Mouse (Mus musculus): ENCODE results near the gene Chn2. TPM values are rescaled to one million over a fixed set of nuclear protein-coding genes. Genes with fewer than 3 reads are reported as not detected.

The Chn2 gene
- total and polyA plus RNA-seq, 3 experiments, result not detected

DNA sequence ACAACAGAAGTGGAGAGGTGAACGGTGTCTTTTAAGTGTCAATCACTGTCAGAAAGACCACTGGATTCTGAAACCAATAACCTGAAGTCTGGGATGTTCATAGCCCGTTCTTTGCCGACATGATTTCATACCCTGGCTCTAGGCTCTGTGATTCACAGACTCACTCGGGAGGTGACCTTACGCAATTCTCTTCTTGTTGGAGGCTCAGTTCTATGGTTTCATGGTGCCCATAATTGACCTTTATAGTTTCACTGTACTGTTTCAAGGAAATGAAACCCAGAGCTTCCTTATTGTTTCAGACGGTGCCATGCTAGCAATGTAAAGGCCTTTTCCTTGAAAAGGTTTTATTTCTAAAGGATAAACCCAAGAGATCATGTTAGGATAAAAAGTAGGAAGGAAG is 9.4 kb downstream of the Chn2 start:
- H3K9me3 ChIP-seq (replicated peaks; ENCODE audit: insufficient read depth, low read length), result no peaks in the 10 kb centered on the region
- H3K4me3 ChIP-seq (ENCODE audit: control insufficient read depth in 1 of 2, insufficient read depth in 1 of 2, low read depth in 2 of 2, low read length in 2 of 2), result no peak overlapping the region
- TF ChIP-seq CHD1 (IDR thresholded peaks at IDR 0.05; ENCODE audit: low read depth, low read length) (no peak), TAL1 (IDR thresholded peaks at IDR 0.05; ENCODE audit: low read length) (no peak), TCF12 (IDR thresholded peaks at IDR 0.05; ENCODE audit: low read depth, low read length) (no peak), CHD2 (IDR thresholded peaks at IDR 0.05; ENCODE audit: low read length) (no peak), POLR2A (IDR thresholded peaks at IDR 0.05; ENCODE audit: control insufficient read depth in 1 of 2, insufficient read depth in 1 of 2, low read depth in 1 of 2, low read length in 2 of 2, poor library complexity in 1 of 2) (no peak), SIN3A (IDR thresholded peaks at IDR 0.05; ENCODE audit: low read length) (no peak), GATA1 (IDR thresholded peaks at IDR 0.05; ENCODE audit: low read depth, low read length) (no peak), MYC (IDR thresholded peaks at IDR 0.05; ENCODE audit: low read depth, low read length) (no peak), POLR2AphosphoS5 (IDR thresholded peaks at IDR 0.05; ENCODE audit: borderline replicate concordance, low read depth, low read length) (no peak), UBTF (IDR thresholded peaks at IDR 0.05; ENCODE audit: borderline replicate concordance, insufficient read depth, low read depth, low read length) (no peak), ETS1 (IDR thresholded peaks at IDR 0.05; ENCODE audit: low read depth, low read length) (no peak), MEF2A (IDR thresholded peaks at IDR 0.05; ENCODE audit: extremely low read depth, insufficient replicate concordance, low read depth, low read length, poor library complexity, severe bottlenecking) (no peak), NRF1 (IDR thresholded peaks at IDR 0.05; ENCODE audit: insufficient read depth, low read depth, low read length, poor library complexity, severe bottlenecking) (no peak), MAFK (IDR thresholded peaks at IDR 0.05; ENCODE audit: borderline replicate concordance, low read depth, low read length) (no peak), EP300 (IDR thresholded peaks at IDR 0.05; ENCODE audit: low read depth in 1 of 2, low read length in 2 of 2) (no peak), SMC3 (IDR thresholded peaks at IDR 0.05; ENCODE audit: low read depth, low read length) (no peak), JUND (IDR thresholded peaks at IDR 0.05; ENCODE audit: low read depth, low read length) (no peak), CTCF (IDR thresholded peaks at IDR 0.05 in 2 of 3, conservative IDR thresholded peaks at IDR 0.05 in 1 of 3; ENCODE audit: control insufficient read depth in 1 of 3, insufficient read depth in 1 of 3, low read depth in 2 of 3, low read length in 3 of 3, poor library complexity in 1 of 3, severe bottlenecking in 1 of 3) (no peak)
- no peak overlapping the region for H3K27ac ChIP-seq (ENCODE audit: control insufficient read depth, low read depth, low read length)
- DNase-seq (ENCODE audit: low read depth, low spot score), result no peak
- H3K27me3 ChIP-seq (ENCODE audit: control insufficient read depth in 1 of 2, insufficient read depth in 2 of 2, low read length in 2 of 2), result no peaks in the 10 kb centered on the region
- H3K9ac ChIP-seq (ENCODE audit: control insufficient read depth, low read depth, low read length, poor library complexity, severe bottlenecking), result no peak overlapping the region
- H3K4me1 ChIP-seq (ENCODE audit: control insufficient read depth in 1 of 2, insufficient read depth in 2 of 2, low read length in 2 of 2), result no peaks in the 10 kb centered on the region
- no peaks in the 10 kb centered on the region for H3K36me3 ChIP-seq (ENCODE audit: control insufficient read depth in 1 of 2, insufficient read depth in 2 of 2, low read length in 2 of 2)
- H3K79me2 ChIP-seq (ENCODE audit: control insufficient read depth, insufficient read depth, low read length, poor library complexity), result no peaks in the 10 kb centered on the region

DNA sequence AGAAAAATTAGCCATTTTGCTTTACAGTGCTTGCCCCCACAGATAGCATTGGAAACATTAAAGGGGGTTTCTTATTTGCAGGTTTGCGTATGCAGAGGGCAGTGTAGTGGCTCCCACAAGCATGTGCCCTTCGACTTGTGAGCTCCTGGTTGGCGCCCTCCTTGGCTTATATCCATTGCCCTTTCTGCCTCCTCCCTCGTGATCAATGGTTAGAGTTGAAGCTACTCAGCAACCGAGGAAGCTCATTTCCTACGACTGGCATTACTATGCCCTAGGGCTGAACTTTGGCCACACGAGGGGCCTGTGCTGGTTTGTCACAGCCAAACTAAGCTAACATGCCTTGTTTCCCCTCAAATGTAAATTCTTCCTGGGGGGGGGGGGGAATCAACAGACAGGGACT is 11.8 kb downstream of the Chn2 start:
- Histone ChIP-seq H3K79me2 (ENCODE audit: control insufficient read depth, insufficient read depth, low read length, poor library complexity) (no peaks in the 10 kb centered on the region), H3K9me3 (replicated peaks; ENCODE audit: insufficient read depth, low read length) (no peaks in the 10 kb centered on the region), H3K9ac (ENCODE audit: control insufficient read depth, low read depth, low read length, poor library complexity, severe bottlenecking) (no peak overlapping the region), H3K4me3 (ENCODE audit: control insufficient read depth in 1 of 2, insufficient read depth in 1 of 2, low read depth in 2 of 2, low read length in 2 of 2) (no peak overlapping the region), H3K27ac (ENCODE audit: control insufficient read depth, low read depth, low read length) (no peak overlapping the region), H3K27me3 (ENCODE audit: control insufficient read depth in 1 of 2, insufficient read depth in 2 of 2, low read length in 2 of 2) (no peaks in the 10 kb centered on the region), H3K4me1 (ENCODE audit: control insufficient read depth in 1 of 2, insufficient read depth in 2 of 2, low read length in 2 of 2) (no peaks in the 10 kb centered on the region), H3K36me3 (ENCODE audit: control insufficient read depth in 1 of 2, insufficient read depth in 2 of 2, low read length in 2 of 2) (no peaks in the 10 kb centered on the region)
- no peak for DNase-seq (ENCODE audit: low read depth, low spot score)
- TF ChIP-seq SMC3 (IDR thresholded peaks at IDR 0.05; ENCODE audit: low read depth, low read length) (no peak), MXI1 (IDR thresholded peaks at IDR 0.05; ENCODE audit: low read depth, low read length) (no peak), ZC3H11A (IDR thresholded peaks at IDR 0.05; ENCODE audit: low read depth, low read length) (no peak)
